Mouse (Mus musculus): ENCODE measurements at regions not wholly inside any gene's neighbourhood (a gene's known extent, or its start where the extent isn't known, plus 50 kb on each side); places are given as distances from the start of the nearest gene placed in this dataset.

DNA sequence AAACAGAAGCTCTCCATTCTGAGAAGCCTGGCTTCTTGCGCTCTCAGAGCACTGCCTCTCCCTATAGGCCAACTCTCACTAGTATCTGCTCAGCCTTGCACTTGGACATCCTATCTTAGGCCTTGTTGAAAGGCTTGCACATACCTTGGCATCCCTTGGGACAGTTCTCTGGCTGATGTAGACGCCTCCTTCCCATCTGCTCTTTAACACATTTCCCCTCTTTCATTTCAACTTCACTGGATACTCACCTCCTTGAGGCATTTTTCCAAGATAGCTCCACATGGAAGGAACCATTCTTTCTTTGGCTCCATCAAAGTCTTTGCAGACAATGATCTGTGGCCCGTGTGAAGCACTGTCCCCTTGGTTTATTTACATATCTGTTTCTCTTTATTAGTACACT is 285.0 kb downstream of the Rnf144a start:
- Histone ChIP-seq H3K27ac (replicated peaks) (no peak overlapping the region), H3K4me1 (replicated peaks) (peaks cover 11% of the 10 kb centered on the region), H3K4me2 (no peak overlapping the region), H3K9me3 (no peaks in the 10 kb centered on the region), H3K27me3 (no peaks in the 10 kb centered on the region), H3K9ac (no peak overlapping the region), H3K36me3 (no peaks in the 10 kb centered on the region), H3K4me3 (no peak overlapping the region)
- no peak for ATAC-seq (ENCODE audit: low read depth)
- 89% methylated on average over 3 of the region's 3 CpGs for WGBS

GRCm38 (mm10) chr12:26129511-26129910 is 285.5 kb downstream of the Rnf144a start:
- Histone ChIP-seq H3K4me1 (replicated peaks) (peaks cover 11% of the 10 kb centered on the region), H3K27me3 (no peaks in the 10 kb centered on the region), H3K9ac (no peak overlapping the region), H3K9me3 (no peaks in the 10 kb centered on the region), H3K4me2 (no peak overlapping the region), H3K36me3 (no peaks in the 10 kb centered on the region), H3K27ac (replicated peaks) (no peak overlapping the region), H3K4me3 (no peak overlapping the region)
- no peak for ATAC-seq (ENCODE audit: low read depth)
- WGBS, result 56% methylated on average over 4 of the region's 4 CpGs

DNA sequence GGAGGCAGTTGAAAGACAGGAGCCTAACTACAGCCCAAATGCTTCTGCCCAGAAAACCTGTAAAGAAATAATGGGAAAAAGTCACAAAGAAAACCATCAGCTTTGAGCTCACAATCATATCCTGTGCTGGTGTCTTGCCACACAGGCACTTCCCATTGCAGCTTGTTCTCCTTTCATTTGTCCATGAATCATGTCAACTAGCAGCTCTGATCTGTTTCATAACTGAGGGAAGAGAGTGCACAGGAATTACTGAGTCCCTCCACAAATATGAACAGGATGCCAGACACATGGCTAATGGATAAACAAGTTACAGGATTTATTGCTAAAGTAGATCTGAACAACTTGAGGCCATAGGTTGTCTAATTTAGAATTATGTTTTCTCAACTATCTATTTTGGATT is 286.2 kb downstream of the Rnf144a start:
- Histone ChIP-seq H3K27ac (replicated peaks) (no peak overlapping the region), H3K4me1 (replicated peaks) (peaks cover 11% of the 10 kb centered on the region), H3K9ac (no peak overlapping the region), H3K27me3 (no peaks in the 10 kb centered on the region), H3K9me3 (no peaks in the 10 kb centered on the region), H3K4me3 (no peak overlapping the region), H3K4me2 (no peak overlapping the region), H3K36me3 (no peaks in the 10 kb centered on the region)
- ATAC-seq (ENCODE audit: low read depth), result no peak

- Histone ChIP-seq H3K4me2 (no peak overlapping the region), H3K27ac (replicated peaks) (peak overlapping the region; percentile 9; the same call in 1 of the 2 replicates)
Observed at GRCm38 (mm10) chr12:26126260-26126659, 288.8 kb downstream of the Rnf144a start.

GRCm38 (mm10) chr12:26124211-26124610 is 290.8 kb downstream of the Rnf144a start:
- H3K27ac ChIP-seq (replicated peaks), result no peak overlapping the region
- no peak overlapping the region for H3K9ac ChIP-seq
- WGBS, result 47% methylated on average over 2 of the region's 2 CpGs
- H3K36me3 ChIP-seq, result no peaks in the 10 kb centered on the region
- no peak overlapping the region for H3K4me2 ChIP-seq
- no peaks in the 10 kb centered on the region for H3K27me3 ChIP-seq
- H3K4me1 ChIP-seq (replicated peaks), result peaks cover 11% of the 10 kb centered on the region
- H3K4me3 ChIP-seq, result no peak overlapping the region
- H3K9me3 ChIP-seq, result no peaks in the 10 kb centered on the region
- ATAC-seq (ENCODE audit: low read depth), result no peak

More at GRCm38 (mm10) chr12:26126260-26126659, 288.8 kb downstream of the Rnf144a start:
- WGBS, result 70% methylated on average over 9 of the region's 9 CpGs
- no peak overlapping the region for H3K9ac ChIP-seq
- ATAC-seq (ENCODE audit: low read depth), result no peak
- no peak overlapping the region for H3K4me3 ChIP-seq
- no peaks in the 10 kb centered on the region for H3K27me3 ChIP-seq
- H3K9me3 ChIP-seq, result no peaks in the 10 kb centered on the region
- no peaks in the 10 kb centered on the region for H3K36me3 ChIP-seq
- H3K4me1 ChIP-seq (replicated peaks), result peaks cover 11% of the 10 kb centered on the region

DNA sequence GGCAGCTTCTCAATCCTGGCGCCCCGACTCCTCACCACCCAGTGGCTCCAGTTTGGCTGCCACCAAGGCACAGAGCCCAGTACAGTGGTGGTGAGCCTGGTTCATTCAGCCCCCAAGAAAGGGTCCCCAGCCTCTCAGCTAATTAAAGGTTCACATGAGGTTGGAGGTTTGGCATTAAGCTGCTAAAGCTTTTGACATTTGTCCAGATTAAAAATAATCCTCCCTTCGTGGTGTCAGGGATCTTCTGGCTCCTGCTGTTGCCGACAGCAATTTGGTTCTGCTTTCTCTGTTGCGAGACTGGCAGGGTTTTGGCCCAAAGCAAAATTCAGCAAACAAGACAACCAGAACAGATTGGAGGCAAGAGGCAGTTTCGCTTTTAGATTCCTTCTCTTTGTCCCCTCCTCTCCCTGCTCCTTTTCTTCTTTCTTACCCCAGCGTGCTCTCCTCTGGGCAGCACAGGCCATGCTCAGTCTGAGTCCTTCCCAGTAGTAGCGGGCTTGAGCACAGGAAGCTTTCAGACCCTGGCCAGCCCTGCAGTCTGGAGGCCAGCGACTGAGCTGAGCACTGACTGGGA is 299.6 kb downstream of the Rnf144a start:
- Histone ChIP-seq H3K27ac (replicated peaks) (0 out of 2 replicates have a peak overlapping the region, but pooled peaks have one; percentile 13), H3K36me3 (no peaks in the 10 kb centered on the region), H3K9me3 (no peaks in the 10 kb centered on the region), H3K27me3 (no peaks in the 10 kb centered on the region), H3K4me2 (no peak overlapping the region), H3K4me1 (replicated peaks) (peaks cover 11% of the 10 kb centered on the region), H3K9ac (no peak overlapping the region), H3K4me3 (no peak overlapping the region)
- WGBS, result 67% methylated on average over 9 of the region's 9 CpGs
- ATAC-seq (ENCODE audit: low read depth), result no peak

- no peaks in the 10 kb centered on the region for H3K36me3 ChIP-seq
- no peaks in the 10 kb centered on the region for H3K27me3 ChIP-seq
- peak overlapping the region; percentile 67; the same call in 1 of the 2 replicates for H3K27ac ChIP-seq (replicated peaks)
- no peaks in the 10 kb centered on the region for H3K9me3 ChIP-seq
- ATAC-seq (ENCODE audit: low read depth), result peak; percentile 80; the same call in 1 of the 2 replicates
- no peak overlapping the region for H3K4me2 ChIP-seq
- no peak overlapping the region for H3K4me3 ChIP-seq
- no peak overlapping the region for H3K9ac ChIP-seq
- H3K4me1 ChIP-seq (replicated peaks), result peaks cover 11% of the 10 kb centered on the region
- 63% methylated on average over 8 of the region's 8 CpGs for WGBS
Observed at GRCm38 (mm10) chr12:26112166-26113019, 302.7 kb downstream of the Rnf144a start.

- H3K9me3 ChIP-seq, result no peaks in the 10 kb centered on the region
- no peak overlapping the region for H3K9ac ChIP-seq
- H3K27ac ChIP-seq (replicated peaks), result no peak overlapping the region
- no peak for ATAC-seq (ENCODE audit: low read depth)
- no peaks in the 10 kb centered on the region for H3K27me3 ChIP-seq
- H3K4me1 ChIP-seq (replicated peaks), result peaks cover 11% of the 10 kb centered on the region
- no peaks in the 10 kb centered on the region for H3K36me3 ChIP-seq
- H3K4me3 ChIP-seq, result no peak overlapping the region
- WGBS, result 90% methylated on average over 6 of the region's 6 CpGs
- H3K4me2 ChIP-seq, result no peak overlapping the region
Observed at GRCm38 (mm10) chr12:26109866-26110265, 305.2 kb downstream of the Rnf144a start.

DNA sequence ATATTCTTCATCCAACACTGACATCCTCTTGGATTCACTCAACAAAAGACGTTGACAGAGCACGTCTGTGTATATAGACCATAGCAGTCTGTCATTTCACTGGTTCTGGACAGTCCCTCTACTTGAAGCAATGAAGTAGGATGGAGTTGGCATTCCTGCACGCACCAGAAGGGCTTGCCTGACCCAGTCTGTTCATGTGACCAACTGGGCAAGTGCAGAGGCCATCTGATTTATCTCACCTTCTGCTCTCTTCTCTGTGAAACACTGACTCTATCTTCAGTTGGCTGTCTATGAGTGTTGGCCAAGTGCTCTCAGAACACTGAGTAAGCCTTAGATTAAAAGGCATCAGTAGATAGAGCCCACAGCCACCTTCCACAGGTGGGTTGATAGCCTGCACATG is 310.7 kb downstream of the Rnf144a start:
- H3K27ac ChIP-seq (replicated peaks), result no peak overlapping the region
- H3K9me3 ChIP-seq, result no peaks in the 10 kb centered on the region
- H3K4me2 ChIP-seq, result no peak overlapping the region
- H3K27me3 ChIP-seq, result no peaks in the 10 kb centered on the region
- H3K4me1 ChIP-seq (replicated peaks), result no peaks in the 10 kb centered on the region
- no peak for ATAC-seq (ENCODE audit: low read depth)
- no peak overlapping the region for H3K9ac ChIP-seq
- no peaks in the 10 kb centered on the region for H3K36me3 ChIP-seq
- WGBS, result 93% methylated on average over 3 of the region's 3 CpGs
- H3K4me3 ChIP-seq, result no peak overlapping the region

GRCm38 (mm10) chr12:26102384-26102783 is 312.7 kb downstream of the Rnf144a start:
- Histone ChIP-seq H3K27me3 (no peaks in the 10 kb centered on the region), H3K27ac (replicated peaks) (no peak overlapping the region), H3K9ac (no peak overlapping the region), H3K36me3 (no peaks in the 10 kb centered on the region), H3K4me3 (no peak overlapping the region), H3K4me2 (no peak overlapping the region), H3K9me3 (no peaks in the 10 kb centered on the region), H3K4me1 (replicated peaks) (no peaks in the 10 kb centered on the region)
- ATAC-seq (ENCODE audit: low read depth), result no peak
- WGBS, result 85% methylated on average over 4 of the region's 4 CpGs

- no peak overlapping the region for H3K9ac ChIP-seq
- ATAC-seq (ENCODE audit: low read depth), result no peak
- H3K9me3 ChIP-seq, result no peaks in the 10 kb centered on the region
- no peaks in the 10 kb centered on the region for H3K27me3 ChIP-seq
- 86% methylated on average over 2 of the region's 2 CpGs for WGBS
- no peaks in the 10 kb centered on the region for H3K4me1 ChIP-seq (replicated peaks)
- no peaks in the 10 kb centered on the region for H3K36me3 ChIP-seq
- no peak overlapping the region for H3K27ac ChIP-seq (replicated peaks)
- H3K4me2 ChIP-seq, result no peak overlapping the region
- no peak overlapping the region for H3K4me3 ChIP-seq
Observed at GRCm38 (mm10) chr12:26100140-26100539, 314.9 kb downstream of the Rnf144a start.

- Histone ChIP-seq H3K9ac (no peak overlapping the region), H3K4me2 (no peak overlapping the region), H3K4me3 (no peak overlapping the region), H3K27me3 (no peaks in the 10 kb centered on the region), H3K4me1 (replicated peaks) (no peaks in the 10 kb centered on the region), H3K27ac (replicated peaks) (no peak overlapping the region), H3K9me3 (no peaks in the 10 kb centered on the region), H3K36me3 (no peaks in the 10 kb centered on the region)
- no peak for ATAC-seq (ENCODE audit: low read depth)
- 91% methylated on average over 5 of the region's 5 CpGs for WGBS
Observed at GRCm38 (mm10) chr12:26099176-26099575, 315.9 kb downstream of the Rnf144a start.
